Mouse (Mus musculus) testis, adult 2 months (tissue): Measurements from ENCODE around the gene Akap17b. TPM values are rescaled to one million over a fixed set of nuclear protein-coding genes. Genes with fewer than 3 reads are reported as not detected.

Experiments
- H3K27ac ChIP-seq: fragments of 200-500 bp; 2 replicates; pipeline ENCODE4 v1.5.1; 2012; ENCODE audit warnings: low read depth, low read length; ENCODE audit not compliant: control insufficient read depth, insufficient read depth
- H3K27me3 ChIP-seq: fragments of 200-500 bp; 2 replicates; pipeline ENCODE4 v1.6.1; 2012; ENCODE audit warnings: mild to moderate bottlenecking, low read length, moderate library complexity; ENCODE audit not compliant: control insufficient read depth, insufficient read depth
- H3K36me3 ChIP-seq: fragments of 200-500 bp; 2 replicates; pipeline ENCODE4 v1.6.1; 2012; ENCODE audit warnings: mild to moderate bottlenecking, low read length; ENCODE audit not compliant: control insufficient read depth, insufficient read depth
- H3K4me1 ChIP-seq: fragments of 200-500 bp; 2 replicates; pipeline ENCODE4 v1.6.1; 2012; ENCODE audit warnings: low read length; ENCODE audit not compliant: control insufficient read depth, insufficient read depth
- H3K4me3 ChIP-seq: fragments of 200-500 bp; 2 replicates; pipeline ENCODE4 v1.5.1; 2012; ENCODE audit warnings: low read depth, mild to moderate bottlenecking, low read length, moderate library complexity, mixed read lengths; ENCODE audit not compliant: control insufficient read depth
- CTCF ChIP-seq: fragments of 200-500 bp; IDR thresholded peaks from 2 replicates; pipeline ENCODE4 v1.5.1; 2012; ENCODE audit warnings: low read depth, mild to moderate bottlenecking, inconsistent platforms, low read length, moderate library complexity; ENCODE audit not compliant: control insufficient read depth, insufficient read depth, insufficient replicate concordance
- POLR2A ChIP-seq: fragments of 200-500 bp; IDR thresholded peaks from 2 replicates; pipeline ENCODE4 v1.6.1; 2012; ENCODE audit warnings: low read depth, mild to moderate bottlenecking, inconsistent platforms, low read length, moderate library complexity; ENCODE audit not compliant: control insufficient read depth
- polyA plus RNA-seq: library from polyadenylated mRNA; depleted of rRNA; stranded (reverse); fragments of >200 nt; gene quantifications from 2 replicates; pipeline ENCODE4 v1.2.3, GENCODE M21; 2012; rRNA removed

The Akap17b gene
- polyA plus RNA-seq: 0.91 and 1.3 TPM in 2 replicates

DNA sequence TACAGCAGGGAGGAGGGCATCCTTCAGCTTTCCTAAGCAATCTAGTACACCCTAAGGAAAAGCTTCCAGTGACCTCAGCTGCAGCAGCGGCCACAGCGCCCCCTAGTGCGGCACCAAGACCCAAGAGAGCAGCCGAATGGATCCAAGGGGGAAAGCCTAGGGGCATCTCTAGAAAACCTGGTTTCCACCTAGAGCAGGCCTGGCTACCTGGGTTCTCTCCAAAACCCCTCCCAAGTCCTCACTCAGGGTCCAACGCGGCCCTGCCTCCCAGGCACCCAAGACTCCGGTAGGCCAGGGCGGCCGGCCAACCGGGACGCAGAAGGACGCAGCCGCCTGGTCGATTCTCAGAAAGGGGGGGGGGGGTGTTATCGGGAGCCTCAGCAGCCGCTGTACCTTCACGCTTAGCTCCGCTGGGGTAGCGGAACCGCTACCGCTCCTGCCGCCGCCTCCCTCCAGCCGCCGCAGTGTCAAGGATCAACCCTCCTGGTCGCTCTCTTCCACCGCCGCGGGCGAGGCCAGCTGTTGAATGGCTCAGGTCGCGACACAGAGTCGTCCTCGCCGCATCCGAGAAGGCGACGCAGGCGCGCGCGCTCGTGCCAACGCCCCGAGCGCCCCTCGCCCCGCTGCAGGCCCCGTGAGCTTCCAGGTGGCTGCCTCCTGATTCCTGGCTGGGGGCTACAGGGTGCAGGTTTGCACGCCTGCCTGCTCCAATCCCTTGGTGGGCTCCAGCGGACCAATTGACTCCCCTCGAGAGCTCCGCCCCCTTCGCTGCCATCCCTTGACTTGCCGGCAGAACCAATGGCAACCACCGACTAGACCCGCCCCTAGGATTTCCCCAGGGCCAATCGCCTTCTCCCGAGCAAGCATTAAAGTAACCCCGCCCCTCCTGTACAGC lies at the start of gene Akap17b:
Gene Akap17b, minus strand, starts transcription at position 739 of the 895 bp plus-strand sequence.
- H3K4me1 ChIP-seq: no peaks in the 10 kb centered on the region; the same call in 1 of the 2 replicates
- peak within 1 kb of the TSS; percentile 66 for H3K27ac ChIP-seq
- no peaks in the 10 kb centered on the region for H3K27me3 ChIP-seq
- peak; percentile 48; the same call in 1 of the 2 replicates for TF ChIP-seq CTCF
- no peak for TF ChIP-seq POLR2A
- no peaks in the 10 kb centered on the region for H3K36me3 ChIP-seq
- peak within 1 kb of the TSS; percentile 89 for H3K4me3 ChIP-seq

DNA sequence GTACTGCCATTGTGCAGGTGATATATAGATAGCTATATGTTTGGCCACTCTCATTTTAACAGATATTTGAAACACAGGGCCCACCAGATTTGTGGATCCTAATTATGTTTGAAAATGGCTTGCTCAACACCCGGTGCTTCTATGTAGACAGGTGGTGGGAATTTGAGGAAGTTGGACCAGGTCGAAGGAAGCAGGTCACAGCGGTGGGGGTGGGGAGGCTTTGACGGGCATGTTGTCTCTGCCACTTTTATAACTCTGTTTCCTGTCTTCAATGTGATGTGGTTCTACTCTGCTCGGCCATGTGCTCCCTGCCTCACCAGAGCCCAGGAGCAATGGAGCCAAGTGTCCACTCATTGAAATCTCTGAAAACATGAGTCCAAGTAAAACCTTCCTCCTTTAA lies 46.2 kb upstream of the Akap17b start:
- H3K27ac ChIP-seq: no peak overlapping the region
- TF ChIP-seq CTCF: no peak
- TF ChIP-seq POLR2A: no peak
- no peaks in the 10 kb centered on the region for H3K27me3 ChIP-seq
- H3K4me3 ChIP-seq: no peak overlapping the region
- H3K4me1 ChIP-seq: no peaks in the 10 kb centered on the region
- no peaks in the 10 kb centered on the region for H3K36me3 ChIP-seq

GRCm38 (mm10) chrX:36689655-36690054 lies 44.5 kb upstream of the Akap17b start:
- H3K27ac ChIP-seq: no peak overlapping the region
- TF ChIP-seq POLR2A (no peak), CTCF (no peak)
- H3K4me3 ChIP-seq: no peak overlapping the region
- no peaks in the 10 kb centered on the region for H3K4me1 ChIP-seq
- H3K36me3 ChIP-seq: no peaks in the 10 kb centered on the region
- no peaks in the 10 kb centered on the region for H3K27me3 ChIP-seq

DNA sequence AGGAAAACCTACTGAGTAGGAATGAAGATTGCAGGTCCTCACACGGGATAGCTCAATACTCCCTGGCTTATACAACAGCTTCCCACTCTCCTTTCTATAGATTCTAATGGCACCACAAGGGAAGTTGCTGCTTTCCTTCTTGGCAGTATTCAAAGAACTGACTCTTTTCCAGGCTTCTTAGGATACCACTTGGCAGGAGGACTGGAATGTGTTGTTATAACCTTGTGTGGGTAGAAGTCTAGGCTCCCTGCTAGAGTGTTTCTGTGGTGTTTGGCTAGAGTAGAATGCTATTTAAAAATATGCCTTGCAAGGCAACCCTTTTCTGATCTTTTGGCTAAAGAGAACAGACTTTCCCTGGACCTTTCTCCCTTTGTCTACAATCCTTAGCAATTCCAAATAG lies 31.6 kb upstream of the Akap17b start:
- H3K4me1 ChIP-seq: no peaks in the 10 kb centered on the region
- H3K4me3 ChIP-seq: no peak overlapping the region
- no peak overlapping the region for H3K27ac ChIP-seq
- no peaks in the 10 kb centered on the region for H3K27me3 ChIP-seq
- no peaks in the 10 kb centered on the region for H3K36me3 ChIP-seq
- no peak for TF ChIP-seq CTCF
- no peak for TF ChIP-seq POLR2A

GRCm38 (mm10) chrX:36672708-36673107 lies 27.5 kb upstream of the Akap17b start:
- no peaks in the 10 kb centered on the region for H3K36me3 ChIP-seq
- no peak overlapping the region for H3K4me3 ChIP-seq
- no peak for TF ChIP-seq CTCF
- no peak for TF ChIP-seq POLR2A
- no peaks in the 10 kb centered on the region for H3K27me3 ChIP-seq
- no peaks in the 10 kb centered on the region for H3K4me1 ChIP-seq
- no peak overlapping the region for H3K27ac ChIP-seq

- TF ChIP-seq POLR2A (no peak), CTCF (no peak)
- Histone ChIP-seq H3K36me3 (no peaks in the 10 kb centered on the region), H3K27ac (no peak overlapping the region), H3K4me1 (no peaks in the 10 kb centered on the region; the same call in 1 of the 2 replicates), H3K27me3 (no peaks in the 10 kb centered on the region), H3K4me3 (no peak overlapping the region)
These were observed 5.1 kb downstream of the Akap17b start for GRCm38 (mm10) chrX:36640046-36640445.

DNA sequence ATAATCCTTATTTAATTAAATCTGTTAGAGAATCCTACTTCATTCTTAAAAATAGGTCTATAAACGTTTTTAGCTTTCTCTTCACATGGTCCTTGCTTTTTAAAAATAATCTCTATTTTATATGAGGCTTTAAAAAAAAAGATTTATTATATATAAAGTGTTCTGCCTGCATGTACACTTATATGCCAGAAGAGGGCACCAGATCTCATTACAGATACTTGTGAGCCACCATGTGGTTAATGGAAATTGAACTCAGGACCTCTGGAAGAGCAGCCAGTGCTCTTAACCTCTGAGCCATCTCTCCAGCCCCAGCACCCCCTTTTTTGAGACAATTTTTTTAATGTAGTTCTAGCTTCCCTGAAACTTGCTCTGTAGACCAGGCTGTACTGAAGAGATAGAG lies 14.4 kb downstream of the Akap17b start:
- no peak for TF ChIP-seq POLR2A
- TF ChIP-seq CTCF: no peak
- Histone ChIP-seq H3K27ac (no peak overlapping the region), H3K36me3 (no peaks in the 10 kb centered on the region), H3K4me3 (no peak overlapping the region), H3K4me1 (no peaks in the 10 kb centered on the region), H3K27me3 (no peaks in the 10 kb centered on the region)
